Mouse (Mus musculus): ENCODE data around the gene Cyp2c23. TPM values are rescaled to one million over a fixed set of nuclear protein-coding genes. Genes with fewer than 3 reads are reported as not detected.

Cyp2c23 gene
- polyA plus RNA-seq, 1 experiment from 2014 or later, result not detected

DNA sequence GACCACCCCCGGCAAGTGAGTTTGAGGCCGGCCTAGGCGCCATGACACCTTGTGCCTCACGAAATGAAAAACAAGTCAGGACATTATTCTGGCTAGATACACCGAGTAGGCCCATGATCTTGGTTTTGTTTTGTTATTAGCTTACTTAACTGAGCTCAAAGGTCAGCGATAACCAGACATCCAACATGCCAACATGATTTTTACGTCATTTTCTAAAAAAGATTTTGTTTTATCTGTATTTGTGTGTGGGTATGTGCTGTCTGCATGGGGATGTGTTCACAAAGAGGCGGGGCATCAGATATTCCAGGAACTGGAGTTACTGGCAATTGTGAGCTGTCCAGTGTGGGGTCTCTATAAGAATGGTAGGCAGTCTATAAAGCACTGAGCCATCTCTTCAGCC, 56.9 kb downstream of the Cyp2c23 start:
- no peak for DNase-seq
- H3K4me1 ChIP-seq (ENCODE audit: control insufficient read depth, insufficient read depth, low read length), result no peaks in the 10 kb centered on the region
- H3K9me3 ChIP-seq (ENCODE audit: control insufficient read depth, low read length), result no peaks in the 10 kb centered on the region
- no peak overlapping the region for H3K27ac ChIP-seq (replicated peaks; ENCODE audit: low read depth, low read length)
- WGBS, result 93% methylated on average over 8 of the region's 8 CpGs
- no peak overlapping the region for H3K4me3 ChIP-seq (replicated peaks; ENCODE audit: low read depth, low read length)
- H3K4me2 ChIP-seq (ENCODE audit: low read length), result no peak overlapping the region
- H3K9ac ChIP-seq (replicated peaks; ENCODE audit: low read length), result no peak overlapping the region
- no peaks in the 10 kb centered on the region for H3K36me3 ChIP-seq (ENCODE audit: control insufficient read depth, insufficient read depth, low read length)
- H3K27me3 ChIP-seq (ENCODE audit: control insufficient read depth, insufficient read depth, low read length), result no peaks in the 10 kb centered on the region
- ATAC-seq (ENCODE audit: low FRiP score, low TSS enrichment), result no peak

DNA sequence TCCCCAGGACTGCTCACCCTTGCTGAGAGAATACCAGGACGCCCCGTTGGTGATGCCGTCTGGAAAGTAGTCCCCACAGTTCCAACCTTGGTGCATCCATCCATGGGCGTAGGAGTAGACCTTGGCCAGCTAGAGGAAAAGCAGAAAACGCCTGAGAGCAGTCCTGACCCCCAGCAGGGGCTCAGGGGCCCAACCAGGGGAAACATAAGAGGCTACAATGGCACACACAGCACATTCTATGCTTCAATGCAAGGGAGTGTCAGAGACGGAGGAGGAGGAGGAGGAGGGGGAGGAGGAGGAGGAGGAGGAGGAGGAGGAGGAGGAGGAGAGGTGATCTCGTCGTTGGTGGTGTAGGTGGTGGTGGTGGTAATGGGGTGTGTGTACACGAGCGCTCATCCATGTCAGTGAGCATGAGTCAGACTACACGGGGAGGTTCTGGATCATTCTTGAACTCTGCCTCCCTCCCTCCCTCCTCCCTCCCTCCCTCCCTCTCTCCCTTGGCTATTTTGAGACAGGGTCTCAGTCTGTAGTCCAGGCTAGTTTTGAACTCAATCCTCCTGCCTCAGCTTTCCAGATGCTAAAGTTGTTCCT, 60.5 kb downstream of the Cyp2c23 start:
- ATAC-seq (ENCODE audit: low FRiP score, low TSS enrichment) (no peak), DNase-seq (no peak)
- no peaks in the 10 kb centered on the region for H3K9me3 ChIP-seq (ENCODE audit: control insufficient read depth, low read length)
- H3K36me3 ChIP-seq (ENCODE audit: control insufficient read depth, insufficient read depth, low read length), result no peaks in the 10 kb centered on the region
- no peak overlapping the region for H3K4me2 ChIP-seq (ENCODE audit: low read length)
- H3K27me3 ChIP-seq (ENCODE audit: control insufficient read depth, insufficient read depth, low read length), result no peaks in the 10 kb centered on the region
- 42% methylated on average over 10 of the region's 11 CpGs for WGBS
- no peaks in the 10 kb centered on the region for H3K4me1 ChIP-seq (ENCODE audit: control insufficient read depth, insufficient read depth, low read length)
- H3K4me3 ChIP-seq (replicated peaks; ENCODE audit: low read depth, low read length), result no peak overlapping the region
- H3K9ac ChIP-seq (replicated peaks; ENCODE audit: low read length), result no peak overlapping the region
- no peak overlapping the region for H3K27ac ChIP-seq (replicated peaks; ENCODE audit: low read depth, low read length)

DNA sequence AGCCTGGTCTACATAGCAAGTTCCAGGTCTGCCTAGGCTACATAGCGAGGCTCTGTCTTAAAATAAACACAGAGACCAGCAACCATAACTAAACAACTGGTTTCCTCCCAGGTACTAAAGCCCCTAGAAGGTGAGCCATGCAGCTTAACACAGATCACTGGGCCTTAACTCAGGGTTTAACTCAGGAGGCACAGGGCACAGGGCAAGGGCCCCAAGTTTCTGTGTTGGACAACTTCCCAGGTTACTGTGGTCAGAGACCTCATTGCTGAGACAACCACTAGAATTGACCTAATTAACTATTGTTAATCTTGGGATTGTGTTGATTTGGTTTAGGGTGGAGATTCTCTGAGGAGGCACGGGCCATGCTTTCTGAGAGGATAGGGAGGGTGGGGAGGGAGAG, 62.5 kb downstream of the Cyp2c23 start:
- DNase-seq, result no peak
- Histone ChIP-seq H3K27me3 (ENCODE audit: control insufficient read depth, insufficient read depth, low read length) (no peaks in the 10 kb centered on the region), H3K9ac (replicated peaks; ENCODE audit: low read length) (no peak overlapping the region), H3K4me3 (replicated peaks; ENCODE audit: low read depth, low read length) (no peak overlapping the region), H3K27ac (replicated peaks; ENCODE audit: low read depth, low read length) (no peak overlapping the region), H3K4me2 (ENCODE audit: low read length) (no peak overlapping the region), H3K9me3 (ENCODE audit: control insufficient read depth, low read length) (no peaks in the 10 kb centered on the region), H3K4me1 (ENCODE audit: control insufficient read depth, insufficient read depth, low read length) (no peaks in the 10 kb centered on the region), H3K36me3 (ENCODE audit: control insufficient read depth, insufficient read depth, low read length) (no peaks in the 10 kb centered on the region)
- 75% methylated on average over 2 of the region's 2 CpGs for WGBS
- ATAC-seq (ENCODE audit: low FRiP score, low TSS enrichment), result no peak

DNA sequence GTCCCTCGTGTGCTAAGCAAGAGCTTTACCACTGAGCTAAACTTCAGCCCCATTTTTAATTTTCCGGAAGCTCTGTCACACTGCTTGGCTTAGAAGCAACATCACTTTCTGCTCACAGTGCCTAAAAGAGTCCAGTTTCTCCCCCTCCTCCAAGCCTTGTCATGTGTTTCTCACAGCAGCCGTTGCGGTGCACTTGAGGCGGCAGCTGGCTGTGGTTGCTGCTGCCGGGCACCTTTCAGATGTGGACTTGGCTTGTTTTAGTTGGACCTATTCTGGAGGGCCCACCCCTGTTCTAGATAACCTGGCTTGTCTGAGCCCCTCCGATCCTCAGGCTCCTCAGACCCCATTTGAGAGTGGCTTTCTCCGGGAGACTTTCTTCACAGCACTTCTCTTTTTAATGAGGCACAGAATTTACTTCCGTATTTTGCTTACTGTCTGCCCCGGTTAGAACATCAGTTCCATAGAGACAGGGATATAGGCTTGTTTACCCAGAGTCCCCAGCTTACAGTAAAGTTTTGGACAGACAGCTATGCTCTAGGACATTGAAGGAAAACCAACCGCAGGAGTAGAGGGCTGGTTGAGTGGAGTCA, 63.4 kb downstream of the Cyp2c23 start:
- Histone ChIP-seq H3K9ac (replicated peaks; ENCODE audit: low read length) (no peak overlapping the region), H3K9me3 (ENCODE audit: control insufficient read depth, low read length) (no peaks in the 10 kb centered on the region), H3K4me1 (ENCODE audit: control insufficient read depth, insufficient read depth, low read length) (no peaks in the 10 kb centered on the region), H3K27me3 (ENCODE audit: control insufficient read depth, insufficient read depth, low read length) (no peaks in the 10 kb centered on the region), H3K36me3 (ENCODE audit: control insufficient read depth, insufficient read depth, low read length) (no peaks in the 10 kb centered on the region), H3K27ac (replicated peaks; ENCODE audit: low read depth, low read length) (no peak overlapping the region), H3K4me3 (replicated peaks; ENCODE audit: low read depth, low read length) (no peak overlapping the region), H3K4me2 (ENCODE audit: low read length) (no peak overlapping the region)
- no peak for DNase-seq
- ATAC-seq (ENCODE audit: low FRiP score, low TSS enrichment), result no peak
- WGBS, result 88% methylated on average over 11 of the region's 11 CpGs

DNA sequence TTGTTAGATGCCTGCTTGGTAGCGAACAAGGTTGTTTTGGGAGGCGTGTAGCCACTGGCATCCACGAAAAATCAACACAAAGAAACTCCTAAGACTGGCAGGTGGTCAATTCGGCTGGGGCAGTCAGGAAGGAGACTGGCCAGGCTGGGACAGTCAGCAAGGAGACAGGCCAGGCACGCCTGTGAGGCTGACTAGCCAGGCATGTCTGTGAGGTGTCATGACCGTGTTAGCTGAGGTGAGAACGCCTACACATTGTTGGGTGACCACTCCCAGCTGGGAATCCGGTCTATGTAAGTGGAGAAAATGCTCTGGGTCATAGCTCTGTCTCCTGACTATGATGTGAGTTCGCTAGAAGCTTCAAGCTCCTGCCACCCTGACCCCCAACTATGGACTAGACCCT, 66.2 kb downstream of the Cyp2c23 start:
- no peak overlapping the region for H3K4me3 ChIP-seq (replicated peaks; ENCODE audit: low read depth, low read length)
- DNase-seq (no peak), ATAC-seq (ENCODE audit: low FRiP score, low TSS enrichment) (no peak)
- H3K9me3 ChIP-seq (ENCODE audit: control insufficient read depth, low read length), result no peaks in the 10 kb centered on the region
- no peaks in the 10 kb centered on the region for H3K4me1 ChIP-seq (ENCODE audit: control insufficient read depth, insufficient read depth, low read length)
- no peaks in the 10 kb centered on the region for H3K27me3 ChIP-seq (ENCODE audit: control insufficient read depth, insufficient read depth, low read length)
- H3K4me2 ChIP-seq (ENCODE audit: low read length), result no peak overlapping the region
- H3K9ac ChIP-seq (replicated peaks; ENCODE audit: low read length), result no peak overlapping the region
- no peak overlapping the region for H3K27ac ChIP-seq (replicated peaks; ENCODE audit: low read depth, low read length)
- no peaks in the 10 kb centered on the region for H3K36me3 ChIP-seq (ENCODE audit: control insufficient read depth, insufficient read depth, low read length)
- 65% methylated on average over 9 of the region's 9 CpGs for WGBS

DNA sequence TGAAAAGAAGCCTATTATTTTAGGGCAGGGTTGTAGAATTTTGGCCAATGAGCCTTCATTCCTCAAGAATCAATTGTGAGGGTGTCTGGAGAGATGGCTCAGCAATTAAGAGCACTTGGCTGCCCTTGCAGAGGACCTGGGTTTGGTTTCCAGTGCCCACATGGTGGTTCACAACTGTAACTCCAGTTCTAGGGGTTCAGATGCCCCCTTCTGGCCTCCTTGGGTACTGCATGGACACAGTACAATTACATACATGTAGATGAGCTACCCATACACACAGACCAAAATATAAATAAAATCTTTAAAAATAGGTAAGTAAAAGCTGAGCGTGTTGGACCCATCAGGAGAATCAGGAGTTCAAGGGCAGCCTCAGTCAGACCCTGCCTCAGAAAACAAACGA, 67.8 kb downstream of the Cyp2c23 start:
- no peaks in the 10 kb centered on the region for H3K27me3 ChIP-seq (ENCODE audit: control insufficient read depth, insufficient read depth, low read length)
- ATAC-seq (ENCODE audit: low FRiP score, low TSS enrichment), result no peak
- H3K4me3 ChIP-seq (replicated peaks; ENCODE audit: low read depth, low read length), result no peak overlapping the region
- H3K4me2 ChIP-seq (ENCODE audit: low read length), result no peak overlapping the region
- WGBS, result 81% methylated on average over 2 of the region's 2 CpGs
- H3K36me3 ChIP-seq (ENCODE audit: control insufficient read depth, insufficient read depth, low read length), result no peaks in the 10 kb centered on the region
- H3K9ac ChIP-seq (replicated peaks; ENCODE audit: low read length), result no peak overlapping the region
- H3K9me3 ChIP-seq (ENCODE audit: control insufficient read depth, low read length), result no peaks in the 10 kb centered on the region
- DNase-seq, result no peak
- no peak overlapping the region for H3K27ac ChIP-seq (replicated peaks; ENCODE audit: low read depth, low read length)
- H3K4me1 ChIP-seq (ENCODE audit: control insufficient read depth, insufficient read depth, low read length), result no peaks in the 10 kb centered on the region

DNA sequence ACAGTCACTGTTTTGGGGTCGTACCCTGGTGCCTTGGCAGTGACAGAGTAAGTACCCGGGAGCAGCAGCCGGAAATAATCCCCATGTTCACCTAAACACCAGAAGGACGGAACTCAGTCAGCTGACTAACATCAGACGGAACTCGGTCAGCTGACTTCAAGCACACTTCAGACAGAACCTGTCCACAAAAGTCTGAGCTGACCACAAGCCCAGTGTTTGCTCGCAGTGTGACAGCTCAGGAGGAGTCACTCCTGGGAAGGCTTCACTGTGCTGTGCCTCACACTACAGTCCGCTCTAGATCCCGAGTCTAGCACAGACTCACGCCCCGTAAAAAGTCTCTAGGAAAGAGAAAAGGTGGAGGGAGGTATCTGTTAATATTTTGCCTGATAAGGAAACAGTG, 69.0 kb downstream of the Cyp2c23 start:
- 90% methylated on average over 11 of the region's 11 CpGs for WGBS
- Histone ChIP-seq H3K36me3 (ENCODE audit: control insufficient read depth, insufficient read depth, low read length) (no peaks in the 10 kb centered on the region), H3K4me3 (replicated peaks; ENCODE audit: low read depth, low read length) (no peak overlapping the region), H3K27me3 (ENCODE audit: control insufficient read depth, insufficient read depth, low read length) (no peaks in the 10 kb centered on the region), H3K9ac (replicated peaks; ENCODE audit: low read length) (no peak overlapping the region), H3K4me2 (ENCODE audit: low read length) (no peak overlapping the region), H3K4me1 (ENCODE audit: control insufficient read depth, insufficient read depth, low read length) (no peaks in the 10 kb centered on the region), H3K27ac (replicated peaks; ENCODE audit: low read depth, low read length) (no peak overlapping the region), H3K9me3 (ENCODE audit: control insufficient read depth, low read length) (no peaks in the 10 kb centered on the region)
- DNase-seq (no peak), ATAC-seq (ENCODE audit: low FRiP score, low TSS enrichment) (no peak)

DNA sequence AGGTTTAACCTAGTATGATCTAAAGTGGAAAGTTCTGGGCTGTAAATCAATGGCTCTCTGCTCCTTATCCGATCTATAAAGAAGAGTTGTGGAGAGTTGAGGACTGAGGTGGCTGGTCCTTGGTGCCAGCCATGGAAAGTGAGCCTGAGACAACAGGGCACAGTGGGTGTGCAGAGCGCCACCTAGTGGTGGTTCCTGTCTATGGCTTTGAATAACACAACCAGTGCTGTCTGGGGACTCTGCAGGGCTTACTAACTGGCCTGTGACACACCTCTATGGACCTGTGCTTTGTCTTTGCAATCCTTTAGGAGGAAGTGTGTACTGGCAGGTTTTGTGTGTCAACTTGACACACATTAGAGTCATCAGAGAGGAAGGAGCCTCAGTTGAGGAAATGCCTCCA, 69.8 kb downstream of the Cyp2c23 start:
- Histone ChIP-seq H3K27ac (replicated peaks; ENCODE audit: low read depth, low read length) (no peak overlapping the region), H3K9ac (replicated peaks; ENCODE audit: low read length) (no peak overlapping the region), H3K4me3 (replicated peaks; ENCODE audit: low read depth, low read length) (no peak overlapping the region), H3K9me3 (ENCODE audit: control insufficient read depth, low read length) (no peaks in the 10 kb centered on the region), H3K36me3 (ENCODE audit: control insufficient read depth, insufficient read depth, low read length) (no peaks in the 10 kb centered on the region), H3K4me1 (ENCODE audit: control insufficient read depth, insufficient read depth, low read length) (no peaks in the 10 kb centered on the region), H3K27me3 (ENCODE audit: control insufficient read depth, insufficient read depth, low read length) (no peaks in the 10 kb centered on the region), H3K4me2 (ENCODE audit: low read length) (no peak overlapping the region)
- DNase-seq (peak; percentile 79), ATAC-seq (ENCODE audit: low FRiP score, low TSS enrichment) (no peak)
- 39% methylated on average over 2 of the region's 2 CpGs for WGBS

DNA sequence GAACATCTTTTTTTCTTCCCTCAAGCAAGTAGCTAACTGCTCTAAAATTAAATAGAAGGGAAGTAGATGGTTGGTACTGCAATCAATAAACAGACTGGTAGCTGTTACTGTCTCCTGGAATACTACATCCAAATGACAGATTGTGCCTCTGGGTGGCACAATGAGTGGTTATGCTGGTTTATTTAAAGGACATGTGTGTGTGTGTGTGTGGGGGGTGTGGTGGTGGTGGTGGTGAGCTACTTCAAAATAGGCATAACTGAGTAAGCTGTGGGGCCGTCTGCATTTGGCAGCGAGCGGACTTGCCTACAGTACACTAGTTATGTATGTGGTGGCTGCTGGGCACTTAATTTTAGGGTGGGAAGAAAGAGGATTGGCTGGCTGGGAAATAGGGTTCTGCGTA, 71.1 kb downstream of the Cyp2c23 start:
- Histone ChIP-seq H3K27me3 (ENCODE audit: control insufficient read depth, insufficient read depth, low read length) (no peaks in the 10 kb centered on the region), H3K9me3 (ENCODE audit: control insufficient read depth, low read length) (no peaks in the 10 kb centered on the region), H3K27ac (replicated peaks; ENCODE audit: low read depth, low read length) (no peak overlapping the region), H3K9ac (replicated peaks; ENCODE audit: low read length) (no peak overlapping the region), H3K36me3 (ENCODE audit: control insufficient read depth, insufficient read depth, low read length) (no peaks in the 10 kb centered on the region), H3K4me3 (replicated peaks; ENCODE audit: low read depth, low read length) (no peak overlapping the region), H3K4me1 (ENCODE audit: control insufficient read depth, insufficient read depth, low read length) (no peaks in the 10 kb centered on the region), H3K4me2 (ENCODE audit: low read length) (no peak overlapping the region)
- WGBS, result 85% methylated on average over 4 of the region's 4 CpGs
- DNase-seq, result no peak
- ATAC-seq (ENCODE audit: low FRiP score, low TSS enrichment), result no peak

Data from midbrain, embryonic 14.5 days (tissue).